Mouse (Mus musculus) limb, embryonic 13.5 days (tissue): ENCODE data around the gene Pced1a. TPM values are rescaled to one million over a fixed set of nuclear protein-coding genes. Genes with fewer than 3 reads are reported as not detected.

Experiments used
- ATAC-seq: fragments of 200-750 bp; cut with Nextera tagmentation; 2 replicates; pipeline ENCODE4 v1.8.0; 2017; ENCODE audit warnings: low read depth, moderate number of reproducible peaks, moderate TSS enrichment; ENCODE audit not compliant: low FRiP score
- H3K27ac ChIP-seq: fragments of 300-500 bp; sonication (generic); 2 replicates; pipeline ENCODE4 v1.5.1; 2015; ENCODE audit warnings: inconsistent platforms, mild to moderate bottlenecking, moderate library complexity
- H3K27me3 ChIP-seq: fragments of 300-500 bp; sonication (generic); 2 replicates; pipeline ENCODE4 v1.6.1; 2015; ENCODE audit warnings: mild to moderate bottlenecking, inconsistent platforms
- H3K36me3 ChIP-seq: fragments of 300-500 bp; sonication (generic); 2 replicates; pipeline ENCODE4 v1.6.1; 2015; ENCODE audit warnings: inconsistent platforms, mild to moderate bottlenecking, moderate library complexity
- H3K4me1 ChIP-seq: fragments of 300-500 bp; sonication (generic); 2 replicates; pipeline ENCODE4 v1.6.1; 2015; ENCODE audit warnings: inconsistent platforms
- H3K4me2 ChIP-seq: fragments of 300-500 bp; sonication (generic); replicated peaks from 2 replicates; pipeline ENCODE4 v1.6.1; 2015; ENCODE audit warnings: inconsistent platforms, mild to moderate bottlenecking, moderate library complexity
- H3K4me3 ChIP-seq: fragments of 300-500 bp; sonication (generic); 2 replicates; pipeline ENCODE4 v1.5.1; 2015; ENCODE audit warnings: moderate library complexity, mild to moderate bottlenecking, inconsistent platforms
- H3K9ac ChIP-seq: fragments of 300-500 bp; sonication (generic); 2 replicates; pipeline ENCODE4 v1.6.1; 2015; ENCODE audit warnings: mild to moderate bottlenecking, inconsistent platforms
- H3K9me3 ChIP-seq: fragments of 300-500 bp; sonication (generic); 2 replicates; pipeline ENCODE4 v1.6.1; 2016; ENCODE audit warnings: inconsistent platforms
- WGBS: fragments of 180-500 bp; shearing (Covaris S2); methylation state at CpG from one replicate; pipeline ENCODE4 v1.1.7; 2015; 5-methylcytosine and 5-hydroxymethylcytosine counted together
- polyA plus RNA-seq: library from polyadenylated mRNA; unstranded; fragments of >200 nt; fragmentation: Nextera tagmentation; extraction: Ambion mirVana; gene quantifications from 2 replicates; pipeline ENCODE4 v1.2.1, GENCODE M21; 2015

Pced1a gene
- 16.1 and 16.4 TPM in 2 replicates for polyA plus RNA-seq

- ATAC-seq = peak; percentile 93
- Histone ChIP-seq H3K36me3 (peaks cover 15% of the 10 kb centered on the region), H3K9me3 (no peaks in the 10 kb centered on the region), H3K27ac (peak within 1 kb of the TSS; percentile 93), H3K4me3 (peak within 1 kb of the TSS; percentile 89), H3K4me1 (peaks cover 30% of the 10 kb centered on the region), H3K4me2 (peak within 1 kb of the TSS; percentile 84), H3K9ac (peak within 1 kb of the TSS; percentile 90), H3K27me3 (no peaks in the 10 kb centered on the region)
- WGBS = under 1% methylated on average over 58 of the region's 58 CpGs
Measured at GRCm38 (mm10) chr2:130424126-130424853, at the start of gene Pced1a, which contains the start of gene Vps16. Gene Pced1a, minus strand, starts transcription at chr2:130424701. Gene Vps16, plus strand, starts transcription at chr2:130424339.

DNA sequence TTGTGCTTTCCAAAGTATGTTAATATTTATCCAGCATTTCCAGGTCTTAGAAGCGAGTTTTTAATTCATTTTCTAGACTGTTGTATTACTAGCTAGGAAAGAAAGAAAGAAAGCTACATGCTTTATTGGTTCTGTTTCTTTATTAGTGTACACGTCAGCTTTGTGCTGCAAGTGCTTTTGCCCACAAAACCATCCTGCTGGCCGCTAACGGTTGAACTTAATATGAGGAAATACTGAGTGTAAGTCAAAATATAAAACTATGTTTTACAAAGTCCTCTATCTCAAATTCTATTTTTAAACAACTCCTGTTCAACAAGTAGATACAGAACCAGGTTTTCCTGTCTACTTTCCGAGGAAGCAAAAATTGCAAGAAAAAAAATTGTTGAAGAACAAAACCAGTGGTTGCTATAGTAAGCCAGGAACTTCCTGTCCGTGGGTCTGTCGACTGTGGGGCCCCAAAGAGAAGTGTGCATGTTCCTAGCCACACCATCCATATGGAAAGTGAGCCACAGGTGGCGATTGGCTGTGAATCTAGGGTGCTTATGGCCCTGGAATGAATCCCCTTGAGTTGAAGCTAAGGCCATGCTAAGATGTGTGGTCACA, 48.5 kb upstream of the Pced1a start:
- Histone ChIP-seq H3K4me3 (no peak overlapping the region), H3K36me3 (peaks cover 6% of the 10 kb centered on the region; the same call in 1 of the 2 replicates), H3K4me2 (no peak overlapping the region), H3K9ac (no peak overlapping the region), H3K4me1 (peaks cover 16% of the 10 kb centered on the region), H3K9me3 (peaks cover 1% of the 10 kb centered on the region; the same call in 1 of the 2 replicates), H3K27me3 (no peaks in the 10 kb centered on the region), H3K27ac (no peak overlapping the region)
- no peak for ATAC-seq
- 67% methylated on average over 8 of the region's 8 CpGs for WGBS

GRCm38 (mm10) chr2:130469935-130470334, 45.4 kb upstream of the Pced1a start:
- H3K27ac ChIP-seq = no peak overlapping the region
- no peaks in the 10 kb centered on the region for H3K9me3 ChIP-seq
- no peak for ATAC-seq
- H3K4me2 ChIP-seq = no peak overlapping the region
- peaks cover 16% of the 10 kb centered on the region for H3K4me1 ChIP-seq
- no peak overlapping the region for H3K4me3 ChIP-seq
- H3K36me3 ChIP-seq = no peaks in the 10 kb centered on the region
- H3K9ac ChIP-seq = no peak overlapping the region
- WGBS = 96% methylated on average over 2 of the region's 2 CpGs
- no peaks in the 10 kb centered on the region for H3K27me3 ChIP-seq

DNA sequence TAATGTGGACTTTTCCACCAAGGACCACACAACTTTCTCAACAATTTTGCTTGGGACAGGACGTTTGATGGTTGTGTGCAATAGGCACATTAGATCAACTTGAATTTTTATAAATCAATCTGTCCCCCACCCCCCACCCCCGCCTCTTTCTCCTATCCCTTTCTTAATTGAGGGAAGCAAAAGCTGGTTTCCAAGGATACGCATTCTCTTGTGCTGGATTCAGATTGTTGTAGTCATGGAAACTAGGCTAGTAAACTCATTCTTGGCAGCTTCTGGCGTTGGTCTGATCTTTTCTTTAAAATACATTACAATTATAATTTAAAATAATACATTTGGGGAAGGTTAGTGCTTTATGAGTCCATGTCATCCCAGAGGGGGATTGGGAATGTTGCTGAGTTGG, 44.9 kb upstream of the Pced1a start:
- no peaks in the 10 kb centered on the region for H3K27me3 ChIP-seq
- no peaks in the 10 kb centered on the region for H3K9me3 ChIP-seq
- H3K4me1 ChIP-seq = peaks cover 16% of the 10 kb centered on the region
- no peak overlapping the region for H3K9ac ChIP-seq
- no peak overlapping the region for H3K4me2 ChIP-seq
- WGBS = 64% methylated on average over 4 of the region's 4 CpGs
- H3K27ac ChIP-seq = no peak overlapping the region
- H3K36me3 ChIP-seq = no peaks in the 10 kb centered on the region
- ATAC-seq = no peak
- H3K4me3 ChIP-seq = no peak overlapping the region

DNA sequence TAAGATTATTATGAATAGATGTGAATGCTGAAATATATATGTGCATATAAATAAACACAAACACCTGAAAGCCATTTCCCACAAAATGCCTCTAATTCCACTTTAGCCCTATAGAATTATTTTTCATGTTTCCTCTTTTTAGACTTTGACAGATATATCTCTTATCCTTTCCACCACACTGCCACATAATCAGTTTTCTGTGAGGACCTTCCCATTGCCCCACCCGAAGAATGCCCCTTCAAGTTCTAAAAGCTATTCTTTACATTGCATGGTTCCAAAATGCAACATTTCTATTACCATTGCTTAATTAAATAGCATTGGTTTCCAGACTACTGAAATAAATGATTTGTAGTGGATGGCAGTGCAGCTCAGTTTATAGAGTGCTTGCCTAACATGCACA, 41.9 kb upstream of the Pced1a start:
- 96% methylated on average over 1 of the region's 1 CpGs for WGBS
- no peak overlapping the region for H3K27ac ChIP-seq

GRCm38 (mm10) chr2:130461287-130462071, 37.0 kb upstream of the Pced1a start:
- Histone ChIP-seq H3K4me2 (no peak overlapping the region), H3K4me3 (no peak overlapping the region), H3K27me3 (no peaks in the 10 kb centered on the region), H3K27ac (no peak overlapping the region), H3K4me1 (peaks cover 4% of the 10 kb centered on the region; the same call in 1 of the 2 replicates), H3K9me3 (no peaks in the 10 kb centered on the region), H3K36me3 (no peaks in the 10 kb centered on the region), H3K9ac (no peak overlapping the region)
- WGBS = 68% methylated on average over 15 of the region's 15 CpGs
- ATAC-seq = no peak

More for the DNA sequence above, 41.9 kb upstream of the Pced1a start:
- no peak overlapping the region for H3K4me2 ChIP-seq
- H3K9me3 ChIP-seq = no peaks in the 10 kb centered on the region
- peaks cover 18% of the 10 kb centered on the region for H3K4me1 ChIP-seq
- H3K9ac ChIP-seq = no peak overlapping the region
- H3K27me3 ChIP-seq = no peaks in the 10 kb centered on the region
- no peak overlapping the region for H3K4me3 ChIP-seq
- no peak for ATAC-seq
- H3K36me3 ChIP-seq = no peaks in the 10 kb centered on the region

GRCm38 (mm10) chr2:130459576-130459975, 35.1 kb upstream of the Pced1a start:
- no peak for ATAC-seq
- H3K9me3 ChIP-seq = no peaks in the 10 kb centered on the region
- no peak overlapping the region for H3K27ac ChIP-seq
- H3K27me3 ChIP-seq = no peaks in the 10 kb centered on the region
- H3K4me2 ChIP-seq = no peak overlapping the region
- no peaks in the 10 kb centered on the region for H3K36me3 ChIP-seq
- H3K9ac ChIP-seq = no peak overlapping the region
- H3K4me3 ChIP-seq = no peak overlapping the region
- H3K4me1 ChIP-seq = peaks cover 4% of the 10 kb centered on the region; the same call in 1 of the 2 replicates
- WGBS = 88% methylated on average over 3 of the region's 3 CpGs

- Histone ChIP-seq H3K4me1 (peaks cover 8% of the 10 kb centered on the region; the same call in 1 of the 2 replicates), H3K4me2 (no peak overlapping the region), H3K9me3 (no peaks in the 10 kb centered on the region), H3K9ac (no peak overlapping the region), H3K36me3 (no peaks in the 10 kb centered on the region), H3K4me3 (no peak overlapping the region), H3K27ac (no peak overlapping the region), H3K27me3 (no peaks in the 10 kb centered on the region)
- no peak for ATAC-seq
- 88% methylated on average over 3 of the region's 3 CpGs for WGBS
Measured at GRCm38 (mm10) chr2:130457871-130458270, 33.4 kb upstream of the Pced1a start.

DNA sequence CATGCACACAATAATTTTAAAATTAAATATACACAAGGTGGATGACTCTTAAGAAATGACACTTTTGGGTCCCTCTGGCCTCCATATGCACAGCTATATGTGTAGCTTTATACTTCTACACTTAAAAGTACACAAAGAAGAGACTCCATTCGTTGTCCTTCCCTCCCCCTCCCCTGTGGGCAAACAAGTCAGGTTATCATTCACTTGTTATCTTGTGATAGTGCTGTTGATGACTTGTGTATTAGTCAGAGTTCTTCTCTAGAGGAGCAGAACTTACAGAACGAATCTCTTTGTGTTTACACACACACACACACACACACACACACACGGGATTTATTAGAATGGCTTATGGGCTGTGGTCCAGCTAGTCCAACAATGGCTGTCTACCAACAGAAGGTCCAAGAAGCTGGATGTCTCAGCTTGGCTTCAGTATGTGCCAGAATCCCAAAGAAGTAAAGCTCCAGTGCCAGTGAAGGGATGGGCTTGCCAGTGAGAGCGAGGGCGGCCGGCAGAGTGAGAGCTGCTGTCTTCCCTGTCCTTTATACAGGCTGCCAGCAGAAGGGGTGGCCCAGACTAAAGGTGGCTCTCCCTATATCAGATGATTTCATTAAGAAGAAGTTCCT, 30.4 kb upstream of the Pced1a start:
- Histone ChIP-seq H3K36me3 (no peaks in the 10 kb centered on the region), H3K27ac (no peak overlapping the region), H3K4me1 (peaks cover 21% of the 10 kb centered on the region), H3K9ac (no peak overlapping the region), H3K27me3 (no peaks in the 10 kb centered on the region), H3K4me2 (no peak overlapping the region), H3K4me3 (no peak overlapping the region), H3K9me3 (no peaks in the 10 kb centered on the region)
- 89% methylated on average over 6 of the region's 6 CpGs for WGBS
- no peak for ATAC-seq

- WGBS = 58% methylated on average over 6 of the region's 6 CpGs
- H3K4me2 ChIP-seq = 0 out of 2 replicates have a peak overlapping the region, but pooled peaks have one; percentile 9
Measured at GRCm38 (mm10) chr2:130453421-130453820, 28.9 kb upstream of the Pced1a start.

GRCm38 (mm10) chr2:130452266-130452665, 27.8 kb upstream of the Pced1a start:
- Histone ChIP-seq H3K4me3 (no peak overlapping the region), H3K27me3 (peaks cover 12% of the 10 kb centered on the region), H3K4me1 (peaks cover 29% of the 10 kb centered on the region), H3K9me3 (no peaks in the 10 kb centered on the region), H3K36me3 (no peaks in the 10 kb centered on the region), H3K27ac (no peak overlapping the region), H3K4me2 (no peak overlapping the region), H3K9ac (no peak overlapping the region)
- WGBS = 63% methylated on average over 2 of the region's 2 CpGs
- no peak for ATAC-seq

More at GRCm38 (mm10) chr2:130453421-130453820, 28.9 kb upstream of the Pced1a start:
- H3K27me3 ChIP-seq = peaks cover 6% of the 10 kb centered on the region
- H3K9ac ChIP-seq = no peak overlapping the region
- no peak for ATAC-seq
- peaks cover 29% of the 10 kb centered on the region for H3K4me1 ChIP-seq
- no peak overlapping the region for H3K27ac ChIP-seq
- H3K4me3 ChIP-seq = no peak overlapping the region
- H3K9me3 ChIP-seq = no peaks in the 10 kb centered on the region
- H3K36me3 ChIP-seq = no peaks in the 10 kb centered on the region
